Mouse (Mus musculus): ENCODE results near the gene Stk4. TPM values are rescaled to one million over a fixed set of nuclear protein-coding genes. Genes with fewer than 3 reads are reported as not detected.

The Stk4 gene
- total RNA-seq, 2 experiments from 2014 or later: 13.7 to 15.1 TPM

GRCm38 (mm10) chr2:164174649-164175395 lies 104.7 kb downstream of the Stk4 start:
- DNase-seq: no peak

GRCm38 (mm10) chr2:164175850-164176249 lies 105.7 kb downstream of the Stk4 start:
- DNase-seq: no peak

GRCm38 (mm10) chr2:164177831-164178230 lies 107.7 kb downstream of the Stk4 start:
- DNase-seq: no peak

- peak; percentile 48 for DNase-seq
These were observed 110.0 kb downstream of the Stk4 start for GRCm38 (mm10) chr2:164180124-164180523.

GRCm38 (mm10) chr2:164180770-164181169 lies 110.6 kb downstream of the Stk4 start:
- no peak for DNase-seq

- DNase-seq: no peak
These were observed 112.7 kb downstream of the Stk4 start, which contains the start of gene Wfdc5 for GRCm38 (mm10) chr2:164182692-164183255. Gene Wfdc5 (minus strand): TSS chr2:164182742.

- DNase-seq: no peak
These were observed 113.2 kb downstream of the Stk4 start for GRCm38 (mm10) chr2:164183340-164183739.

- no peak for DNase-seq
These were observed 114.1 kb downstream of the Stk4 start for GRCm38 (mm10) chr2:164184145-164184719.

- no peak for DNase-seq
These were observed 118.6 kb downstream of the Stk4 start for GRCm38 (mm10) chr2:164188722-164189121.

- no peak for DNase-seq
These were observed 120.5 kb downstream of the Stk4 start, which contains the start of gene Wfdc12 for GRCm38 (mm10) chr2:164190576-164190975. Gene Wfdc12 (minus strand): TSS chr2:164190608.

- DNase-seq: no peak
These were observed 122.2 kb downstream of the Stk4 start for GRCm38 (mm10) chr2:164192279-164192678.

GRCm38 (mm10) chr2:164194959-164195630 lies 125.0 kb downstream of the Stk4 start:
- DNase-seq: no peak

GRCm38 (mm10) chr2:164195971-164196699 lies 126.0 kb downstream of the Stk4 start:
- no peak for DNase-seq

GRCm38 (mm10) chr2:164196700-164196990 lies 126.5 kb downstream of the Stk4 start:
- no peak for DNase-seq

GRCm38 (mm10) chr2:164199626-164200327 lies 129.7 kb downstream of the Stk4 start, which contains the start of gene Wfdc15a:
Gene Wfdc15a (minus strand): TSS chr2:164200130.
- DNase-seq: no peak

Other genes with a start within 250 kb of the Stk4 start
- 1 to 10 TPM in 1 of 2 experiments, under 1 TPM in 1; 0.40 to 1.9 TPM for gene Ccn5, start 249.5 kb upstream of the Stk4 start, total RNA-seq (2021)
- not detected for gene Kcnk15, start 216.7 kb upstream of the Stk4 start, total RNA-seq (2021)
- under 1 TPM; 0.90 to 0.96 TPM for gene Rims4, start 151.6 kb upstream of the Stk4 start, total RNA-seq (2021)
- gene Ywhab, start 75.4 kb upstream of the Stk4 start, total RNA-seq (2021): 10 to 100 TPM; 80.1 to 90.3 TPM
- gene Pabpc1l, start 44.9 kb upstream of the Stk4 start, total RNA-seq (2021): 1 to 10 TPM in 1 of 2 experiments, under 1 TPM in 1; 0.56 to 1.4 TPM
- 10 to 100 TPM; 14.7 to 18.7 TPM for gene Tomm34, start 847 bp downstream of the Stk4 start, total RNA-seq (2021)
- 1 to 10 TPM; 4.8 to 5.1 TPM for gene Kcns1, start 100.8 kb downstream of the Stk4 start, total RNA-seq (2021)
- under 1 TPM; 0.47 to 0.52 TPM for gene Wfdc5, start 112.4 kb downstream of the Stk4 start, total RNA-seq (2021)
- not detected for gene Wfdc12, start 120.3 kb downstream of the Stk4 start, total RNA-seq (2021)
- gene Wfdc15a, start 129.8 kb downstream of the Stk4 start, total RNA-seq (2021): not detected
- gene Wfdc15b, start 151.3 kb downstream of the Stk4 start, total RNA-seq (2021): not detected
- gene Svs2, start 168.1 kb downstream of the Stk4 start, total RNA-seq (2021): not detected
- gene Svs3b, start 186.3 kb downstream of the Stk4 start, total RNA-seq (2021): not detected
- gene Svs4, start 208.1 kb downstream of the Stk4 start, total RNA-seq (2021): not detected
- not detected for gene Svs3a, start 218.9 kb downstream of the Stk4 start, total RNA-seq (2021)
- gene Svs6, start 246.4 kb downstream of the Stk4 start, total RNA-seq (2021): not detected

Data from gastrocnemius, postnatal 10 days (tissue).